Mouse (Mus musculus) forebrain, embryonic 11.5 days (tissue): ENCODE measurements around the gene Utf1. TPM values are rescaled to one million over a fixed set of nuclear protein-coding genes. Genes with fewer than 3 reads are reported as not detected.
A peak's percentile ranks its signal among the peaks of the same experiment; 100 is the strongest.

Experiments
- ATAC-seq: fragments of 200-750 bp; cut with Nextera tagmentation; replicated peaks from 2 replicates; pipeline ENCODE4 v1.8.0; 2017; ENCODE audit warnings: moderate TSS enrichment; ENCODE audit not compliant: low FRiP score
- DNase-seq: peaks from one replicate; pipeline ENCODE4 v3.0.0-alpha.2; 2017; ENCODE audit warnings: low spot score
- H3K27ac ChIP-seq: fragments of 300-500 bp; sonication (generic); 2 replicates; pipeline ENCODE4 v1.5.1; 2014; ENCODE audit warnings: low read depth, low read length
- H3K27me3 ChIP-seq: fragments of 300-500 bp; sonication (generic); 2 replicates; pipeline ENCODE4 v1.6.1; 2014; ENCODE audit warnings: mild to moderate bottlenecking, low read length, mixed read lengths; ENCODE audit not compliant: control insufficient read depth, insufficient read depth
- H3K36me3 ChIP-seq: fragments of 300-500 bp; sonication (generic); 2 replicates; pipeline ENCODE4 v1.6.1; 2014; ENCODE audit warnings: mild to moderate bottlenecking, low read length, moderate library complexity, mixed read lengths; ENCODE audit not compliant: control insufficient read depth, insufficient read depth
- H3K4me1 ChIP-seq: fragments of 300-500 bp; sonication (generic); replicated peaks from 2 replicates; pipeline ENCODE4 v1.6.1; 2014; ENCODE audit warnings: low read length, mixed read lengths; ENCODE audit not compliant: control insufficient read depth, insufficient read depth
- H3K4me2 ChIP-seq: fragments of 300-500 bp; sonication (generic); 2 replicates; pipeline ENCODE4 v1.6.1; 2014; ENCODE audit warnings: low read depth, mild to moderate bottlenecking, low read length, moderate library complexity, mixed read lengths; ENCODE audit not compliant: severe bottlenecking
- H3K4me3 ChIP-seq: fragments of 300-500 bp; sonication (generic); 2 replicates; pipeline ENCODE4 v1.5.1; 2014; ENCODE audit warnings: low read depth, low read length
- H3K9ac ChIP-seq: fragments of 300-500 bp; sonication (generic); 2 replicates; pipeline ENCODE4 v1.6.1; 2014; ENCODE audit warnings: low read length
- H3K9me3 ChIP-seq: fragments of 300-500 bp; sonication (generic); 2 replicates; pipeline ENCODE4 v1.6.1; 2016; ENCODE audit warnings: low read length, mixed read lengths; ENCODE audit not compliant: control insufficient read depth
- WGBS: fragments of 180-500 bp; shearing (Covaris S2); extraction: QIAGEN DNeasy Blood & Tissue Kit; methylation state at CpG from one replicate; pipeline ENCODE4 v1.1.7; 2014; 5-methylcytosine and 5-hydroxymethylcytosine counted together
- polyA plus RNA-seq: library from polyadenylated mRNA; unstranded; fragments of >200 nt; fragmentation: Nextera tagmentation; extraction: Ambion mirVana; gene quantifications from 2 replicates; pipeline ENCODE4 v1.2.1, GENCODE M21; 2014

Utf1 gene
- polyA plus RNA-seq, 1 experiment from 2014 or later = not detected

DNA sequence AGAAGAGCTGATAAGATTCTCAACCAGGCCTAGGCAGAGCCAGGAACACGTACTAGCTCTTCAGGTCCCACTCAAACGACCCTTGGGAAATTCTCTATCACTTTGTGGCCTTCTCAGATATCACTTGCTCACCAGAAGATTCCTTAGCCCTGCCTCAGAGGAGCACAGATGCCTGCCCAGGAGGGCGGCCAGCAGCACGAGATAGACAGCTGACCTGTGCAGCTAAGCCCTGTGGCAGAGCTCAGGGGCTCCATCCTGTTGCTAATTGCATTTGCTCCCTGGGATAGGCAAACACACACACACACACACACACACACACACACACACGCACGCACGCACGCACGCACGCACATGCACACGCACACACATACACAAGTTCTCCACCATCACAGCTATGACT lies 38.5 kb downstream of the Utf1 start:
- 87% methylated on average over 11 of the region's 11 CpGs for WGBS
- DNase-seq = no peak
- no peak overlapping the region for H3K4me2 ChIP-seq
- no peaks in the 10 kb centered on the region for H3K9me3 ChIP-seq
- no peak overlapping the region for H3K9ac ChIP-seq
- no peaks in the 10 kb centered on the region for H3K27me3 ChIP-seq
- H3K36me3 ChIP-seq = no peaks in the 10 kb centered on the region
- ATAC-seq = no peak
- peaks cover 7% of the 10 kb centered on the region; the same call in 1 of the 2 replicates for H3K4me1 ChIP-seq
- no peak overlapping the region for H3K4me3 ChIP-seq
- H3K27ac ChIP-seq = no peak overlapping the region

GRCm38 (mm10) chr7:139984505-139984904 lies 40.9 kb downstream of the Utf1 start:
- DNase-seq = no peak
- no peak for ATAC-seq
- Histone ChIP-seq H3K4me2 (no peak overlapping the region), H3K27me3 (no peaks in the 10 kb centered on the region), H3K36me3 (no peaks in the 10 kb centered on the region), H3K4me1 (no peaks in the 10 kb centered on the region), H3K9me3 (no peaks in the 10 kb centered on the region), H3K4me3 (no peak overlapping the region), H3K9ac (no peak overlapping the region), H3K27ac (no peak overlapping the region)
- 92% methylated on average over 11 of the region's 11 CpGs for WGBS

DNA sequence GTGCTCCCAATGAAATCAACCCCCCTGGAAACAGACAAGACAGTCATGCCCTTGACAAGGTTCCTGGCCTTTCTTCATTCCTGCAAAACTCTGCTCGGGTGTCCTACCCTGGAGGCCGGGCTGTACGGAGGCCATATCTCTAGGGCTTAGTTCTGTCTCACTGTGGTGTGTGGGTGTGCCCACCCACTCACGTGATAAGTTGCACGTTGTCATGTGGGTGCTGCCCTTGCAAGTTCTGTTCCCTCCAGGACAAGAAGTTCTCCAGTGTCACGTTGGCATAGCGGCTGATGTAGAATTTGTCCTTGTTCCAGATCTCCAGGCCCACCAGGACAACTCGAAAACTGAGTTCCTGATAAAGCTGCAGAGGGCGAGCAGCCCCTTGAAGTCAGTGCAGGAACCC lies 44.7 kb downstream of the Utf1 start:
- Histone ChIP-seq H3K4me3 (no peak overlapping the region), H3K36me3 (no peaks in the 10 kb centered on the region), H3K9ac (no peak overlapping the region), H3K9me3 (no peaks in the 10 kb centered on the region), H3K4me1 (no peaks in the 10 kb centered on the region), H3K27me3 (no peaks in the 10 kb centered on the region), H3K27ac (no peak overlapping the region), H3K4me2 (no peak overlapping the region)
- 86% methylated on average over 9 of the region's 9 CpGs for WGBS
- DNase-seq = no peak
- no peak for ATAC-seq

- no peaks in the 10 kb centered on the region for H3K9me3 ChIP-seq
- no peak overlapping the region for H3K4me3 ChIP-seq
- H3K36me3 ChIP-seq = peaks cover 3% of the 10 kb centered on the region; the same call in 1 of the 2 replicates
- no peak for ATAC-seq
- H3K27ac ChIP-seq = no peak overlapping the region
- no peak overlapping the region for H3K4me2 ChIP-seq
- 70% methylated on average over 8 of the region's 8 CpGs for WGBS
- no peaks in the 10 kb centered on the region for H3K4me1 ChIP-seq
- DNase-seq = no peak
- no peak overlapping the region for H3K9ac ChIP-seq
- H3K27me3 ChIP-seq = no peaks in the 10 kb centered on the region
Observed at GRCm38 (mm10) chr7:139990864-139991394, 47.3 kb downstream of the Utf1 start.

GRCm38 (mm10) chr7:139992406-139992805 lies 48.8 kb downstream of the Utf1 start, which contains the start of gene Adam8:
TSS of gene Adam8 (minus strand) at chr7:139992562.
- Histone ChIP-seq H3K4me2 (no peak within 1 kb of the TSS), H3K4me1 (no peaks in the 10 kb centered on the region), H3K36me3 (peaks cover 10% of the 10 kb centered on the region), H3K9me3 (no peaks in the 10 kb centered on the region), H3K27ac (no peak within 1 kb of the TSS), H3K9ac (no peak within 1 kb of the TSS), H3K27me3 (no peaks in the 10 kb centered on the region), H3K4me3 (no peak within 1 kb of the TSS)
- peak; percentile 37; the same call in 1 of the 2 replicates for ATAC-seq
- DNase-seq = no peak
- WGBS = 22% methylated on average over 7 of the region's 7 CpGs

DNA sequence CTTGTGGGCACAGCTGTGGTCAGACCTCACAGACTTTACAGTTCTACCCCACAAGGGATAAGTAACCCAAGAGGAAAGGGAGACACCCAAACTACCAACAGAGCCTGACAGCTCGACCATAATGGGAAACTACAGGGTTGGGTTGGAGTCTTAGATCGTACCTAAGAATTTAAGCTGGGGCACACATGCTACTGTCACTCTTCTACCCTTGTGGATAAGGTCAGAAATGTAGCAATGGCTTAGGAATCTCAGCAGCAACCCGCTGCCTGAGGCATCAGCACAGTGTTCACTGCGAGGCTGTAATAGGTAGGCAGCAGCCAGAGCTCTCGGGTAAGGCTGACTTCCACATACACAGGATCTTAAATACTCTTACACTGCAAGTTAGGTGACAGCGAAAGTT lies 49.9 kb downstream of the Utf1 start:
- DNase-seq = no peak
- no peak overlapping the region for H3K9ac ChIP-seq
- H3K36me3 ChIP-seq = peaks cover 10% of the 10 kb centered on the region
- no peak overlapping the region for H3K4me2 ChIP-seq
- 93% methylated on average over 6 of the region's 6 CpGs for WGBS
- no peak overlapping the region for H3K4me3 ChIP-seq
- no peaks in the 10 kb centered on the region for H3K27me3 ChIP-seq
- no peaks in the 10 kb centered on the region for H3K9me3 ChIP-seq
- ATAC-seq = no peak
- no peak overlapping the region for H3K27ac ChIP-seq
- H3K4me1 ChIP-seq = no peaks in the 10 kb centered on the region

DNA sequence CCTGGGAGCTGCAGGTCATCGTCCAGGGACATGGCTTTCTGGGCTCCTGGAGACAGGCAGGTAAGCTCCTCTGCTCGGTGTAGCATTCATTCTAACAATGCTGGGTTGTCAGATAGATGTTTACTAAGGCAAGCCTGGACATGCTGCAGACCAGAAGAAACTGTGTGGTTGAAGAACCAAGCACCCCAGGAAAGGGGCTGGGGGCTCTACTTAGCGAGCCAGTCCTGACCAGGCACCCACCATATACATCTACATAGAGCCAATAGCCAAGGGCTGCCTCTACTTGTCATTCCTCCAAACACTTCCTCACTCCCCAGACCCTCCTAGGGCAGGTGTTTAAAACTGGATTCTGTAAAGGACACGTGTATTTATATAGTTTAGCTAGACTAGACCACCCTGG lies 50.6 kb downstream of the Utf1 start:
- WGBS = 78% methylated on average over 4 of the region's 4 CpGs
- no peak overlapping the region for H3K9ac ChIP-seq
- H3K9me3 ChIP-seq = no peaks in the 10 kb centered on the region
- no peaks in the 10 kb centered on the region for H3K27me3 ChIP-seq
- DNase-seq = no peak
- no peak for ATAC-seq
- H3K4me3 ChIP-seq = no peak overlapping the region
- no peak overlapping the region for H3K4me2 ChIP-seq
- H3K36me3 ChIP-seq = peaks cover 10% of the 10 kb centered on the region
- H3K27ac ChIP-seq = no peak overlapping the region
- H3K4me1 ChIP-seq = no peaks in the 10 kb centered on the region

- ATAC-seq (no peak), DNase-seq (peak; percentile 74)
- no peak overlapping the region for H3K4me2 ChIP-seq
- no peak overlapping the region for H3K9ac ChIP-seq
- H3K27me3 ChIP-seq = no peaks in the 10 kb centered on the region
- H3K27ac ChIP-seq = no peak overlapping the region
- H3K36me3 ChIP-seq = peaks cover 10% of the 10 kb centered on the region
- whole genome bisulfite sequencing = 27% methylated on average over 3 of the region's 3 CpGs
- no peaks in the 10 kb centered on the region for H3K9me3 ChIP-seq
- no peaks in the 10 kb centered on the region for H3K4me1 ChIP-seq
- no peak overlapping the region for H3K4me3 ChIP-seq
Observed at GRCm38 (mm10) chr7:139994676-139995075, 51.1 kb downstream of the Utf1 start.
